Mouse (Mus musculus) limb, embryonic 14.5 days (tissue): ENCODE measurements around the gene Myb. TPM values are rescaled to one million over a fixed set of nuclear protein-coding genes. Genes with fewer than 3 reads are reported as not detected.

Experiments
- ATAC-seq: fragments of 200-750 bp; cut with Nextera tagmentation; 2 replicates; pipeline ENCODE4 v1.8.0; 2017; ENCODE audit warnings: low read depth, moderate number of reproducible peaks, moderate TSS enrichment; ENCODE audit not compliant: low FRiP score
- DNase-seq: peaks from one replicate; pipeline ENCODE4 v3.0.0-alpha.2; 2015; ENCODE audit warnings: low spot score
- H3K27ac ChIP-seq: fragments of 300-500 bp; sonication (generic); replicated peaks from 2 replicates; pipeline ENCODE4 v1.5.1; 2014; ENCODE audit warnings: low read depth, mild to moderate bottlenecking, low read length, moderate library complexity, mixed read lengths
- H3K27me3 ChIP-seq: fragments of 300-500 bp; sonication (generic); 2 replicates; pipeline ENCODE4 v1.6.1; 2014; ENCODE audit warnings: low read length, mixed read lengths; ENCODE audit not compliant: control insufficient read depth, insufficient read depth
- H3K36me3 ChIP-seq: fragments of 300-500 bp; sonication (generic); 2 replicates; pipeline ENCODE4 v1.6.1; 2014; ENCODE audit warnings: mild to moderate bottlenecking, low read length, moderate library complexity, mixed read lengths; ENCODE audit not compliant: control insufficient read depth, insufficient read depth
- H3K4me1 ChIP-seq: fragments of 300-500 bp; sonication (generic); 2 replicates; pipeline ENCODE4 v1.6.1; 2014; ENCODE audit warnings: antibody characterized with exemption, low read length, mixed read lengths; ENCODE audit not compliant: control insufficient read depth, insufficient read depth
- H3K4me2 ChIP-seq: fragments of 300-500 bp; sonication (generic); replicated peaks from 2 replicates; pipeline ENCODE4 v1.6.1; 2014; ENCODE audit warnings: low read depth, mild to moderate bottlenecking, low read length, moderate library complexity; ENCODE audit not compliant: severe bottlenecking
- H3K4me3 ChIP-seq: fragments of 300-500 bp; sonication (generic); replicated peaks from 2 replicates; pipeline ENCODE4 v1.5.1; 2014; ENCODE audit warnings: low read length
- H3K9ac ChIP-seq: fragments of 300-500 bp; sonication (generic); 2 replicates; pipeline ENCODE4 v1.6.1; 2014; ENCODE audit warnings: mild to moderate bottlenecking, low read depth, low read length, moderate library complexity; ENCODE audit not compliant: severe bottlenecking
- H3K9me3 ChIP-seq: fragments of 300-500 bp; sonication (generic); 2 replicates; pipeline ENCODE4 v1.6.1; 2016; ENCODE audit warnings: low read length; ENCODE audit not compliant: control insufficient read depth
- POLR2A ChIP-seq: fragments of 200-500 bp; IDR thresholded peaks from 2 replicates; pipeline ENCODE4 v1.8.0; 2012; ENCODE audit warnings: inconsistent platforms, mild to moderate bottlenecking, moderate library complexity, borderline replicate concordance; ENCODE audit not compliant: insufficient read depth, insufficient read length; ENCODE audit errors: extremely low read depth
- WGBS: fragments of 180-500 bp; shearing (Covaris S2); extraction: QIAGEN DNeasy Blood & Tissue Kit; methylation state at CpG from one replicate; pipeline ENCODE4 v1.1.7; 2014; 5-methylcytosine and 5-hydroxymethylcytosine counted together
- polyA plus RNA-seq, 2 experiments: library from polyadenylated mRNA; depleted of rRNA in 1 of 2; stranded (reverse) in 1 of 2; unstranded in 1 of 2; fragments of >200 nt; fragmentation: Nextera tagmentation in 1 of 2; extraction: Ambion mirVana in 1 of 2; gene quantifications; 2 replicates each; pipeline versions ENCODE4 v1.2.1 to v1.2.3; 2012 to 2014

Myb gene
- polyA plus RNA-seq, 2 experiments: 2.7 to 4.0 TPM

DNA sequence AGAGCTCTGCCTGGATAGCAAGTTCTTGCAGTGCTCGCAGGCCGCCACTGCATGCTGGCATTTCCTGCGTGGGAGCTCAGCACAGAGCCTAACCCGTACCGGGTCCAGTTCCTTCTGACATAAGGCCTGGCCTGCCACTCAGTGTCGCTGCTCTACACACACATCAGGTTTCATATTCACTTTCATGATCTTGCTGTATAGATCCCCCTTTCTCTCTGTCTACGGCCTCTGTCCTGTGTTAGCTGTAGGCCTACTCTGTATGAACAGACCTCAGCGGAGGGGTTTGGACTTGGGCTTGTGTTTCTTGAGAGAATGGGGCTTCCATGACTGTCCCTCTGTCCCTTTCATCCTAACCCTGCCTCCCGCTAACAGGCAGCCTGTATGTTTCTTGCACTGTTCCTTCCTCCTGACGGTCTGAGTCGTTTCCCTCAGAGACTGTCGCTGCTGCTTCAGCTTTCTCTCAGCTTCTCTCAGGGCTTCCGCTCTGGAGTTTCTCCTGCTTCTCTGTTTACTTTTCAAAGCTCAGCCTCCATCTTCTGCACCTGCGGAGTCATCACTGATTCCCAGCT lies 83.5 kb downstream of the Myb start:
- no peaks in the 10 kb centered on the region for H3K4me1 ChIP-seq
- H3K9me3 ChIP-seq: no peaks in the 10 kb centered on the region
- H3K27me3 ChIP-seq: no peaks in the 10 kb centered on the region
- H3K36me3 ChIP-seq: no peaks in the 10 kb centered on the region
- no peak overlapping the region for H3K9ac ChIP-seq
- H3K4me2 ChIP-seq: no peak overlapping the region
- DNase-seq: no peak
- TF ChIP-seq POLR2A: no peak
- H3K27ac ChIP-seq: no peak overlapping the region
- H3K4me3 ChIP-seq: no peak overlapping the region
- 79% methylated on average over 14 of the region's 14 CpGs for WGBS
- ATAC-seq: no peak

DNA sequence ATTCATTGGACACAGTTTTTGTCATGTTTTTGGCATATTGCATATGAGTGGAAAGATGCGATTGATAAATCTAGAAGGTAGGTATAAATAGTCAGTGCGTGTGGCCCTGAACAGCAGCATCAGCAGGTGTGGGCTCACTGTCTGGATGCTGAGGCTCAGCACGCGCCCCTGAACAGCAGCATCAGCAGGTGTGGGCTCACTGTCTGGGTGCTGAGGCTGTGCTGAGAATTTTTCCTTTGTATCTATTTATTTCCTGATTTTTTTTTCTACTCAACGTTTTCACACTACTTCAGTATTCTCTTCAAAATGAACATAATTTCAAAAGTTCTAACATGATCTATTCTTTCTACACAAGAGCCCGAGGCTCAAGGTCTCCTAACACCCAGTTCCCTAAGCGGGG lies 84.1 kb downstream of the Myb start:
- H3K4me2 ChIP-seq: no peak overlapping the region
- H3K27me3 ChIP-seq: no peaks in the 10 kb centered on the region
- no peak overlapping the region for H3K4me3 ChIP-seq
- no peaks in the 10 kb centered on the region for H3K36me3 ChIP-seq
- 87% methylated on average over 7 of the region's 7 CpGs for WGBS
- no peaks in the 10 kb centered on the region for H3K4me1 ChIP-seq
- H3K9me3 ChIP-seq: no peaks in the 10 kb centered on the region
- H3K9ac ChIP-seq: no peak overlapping the region
- ATAC-seq (no peak), DNase-seq (no peak)
- H3K27ac ChIP-seq: no peak overlapping the region
- no peak for TF ChIP-seq POLR2A

DNA sequence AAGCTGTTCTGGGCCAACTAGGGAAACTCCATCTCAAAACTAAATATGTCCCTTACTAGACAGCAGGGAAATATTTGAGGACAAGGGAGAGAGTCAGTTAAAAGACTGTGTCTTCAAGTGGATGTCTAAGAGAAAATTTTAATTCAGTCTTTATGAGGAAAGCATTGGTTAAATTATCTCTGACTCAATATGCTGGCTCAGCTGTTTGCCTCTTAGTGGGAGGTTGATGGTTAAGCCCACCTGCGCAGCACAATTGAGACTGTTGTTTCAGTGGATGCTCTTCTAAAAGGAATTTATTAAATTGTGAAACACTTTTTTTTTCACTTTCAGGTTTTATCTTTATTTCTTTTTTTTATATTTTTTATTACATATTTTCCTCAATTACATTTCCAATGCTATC lies 84.6 kb downstream of the Myb start:
- TF ChIP-seq POLR2A: no peak
- H3K9ac ChIP-seq: no peak overlapping the region
- H3K27me3 ChIP-seq: no peaks in the 10 kb centered on the region
- no peaks in the 10 kb centered on the region for H3K36me3 ChIP-seq
- 88% methylated on average over 1 of the region's 1 CpGs for WGBS
- no peaks in the 10 kb centered on the region for H3K9me3 ChIP-seq
- H3K4me3 ChIP-seq: no peak overlapping the region
- H3K4me1 ChIP-seq: no peaks in the 10 kb centered on the region
- H3K27ac ChIP-seq: no peak overlapping the region
- ATAC-seq: no peak
- no peak overlapping the region for H3K4me2 ChIP-seq
- DNase-seq: no peak

Other genes with a start within 250 kb of the Myb start
- gene Ahi1, start 208.4 kb downstream of the Myb start, polyA plus RNA-seq (2012; rRNA removed): 12.6 and 12.9 TPM in 2 replicates
- 10.3 and 10.7 TPM in 2 replicates for gene Ahi1, start 208.4 kb downstream of the Myb start, polyA plus RNA-seq (2014; fragmentation: Nextera tagmentation; extraction: Ambion mirVana)
- 44.1 and 46.0 TPM in 2 replicates for gene Hbs1l, start 135.0 kb upstream of the Myb start, polyA plus RNA-seq (2012; rRNA removed)
- gene Hbs1l, start 135.0 kb upstream of the Myb start, polyA plus RNA-seq (2014; fragmentation: Nextera tagmentation; extraction: Ambion mirVana): 85.4 and 99.9 TPM in 2 replicates
- 0.03 TPM in 2 replicates for gene Aldh8a1, start 216.3 kb upstream of the Myb start, polyA plus RNA-seq (2012; rRNA removed)
- gene Aldh8a1, start 216.3 kb upstream of the Myb start, polyA plus RNA-seq (2014; fragmentation: Nextera tagmentation; extraction: Ambion mirVana): not detected in 2 replicates